Mouse (Mus musculus): Measurements from ENCODE around the gene Acnat2.
"Not testable (repeated sequence)": the region's sequence is repeated elsewhere in the genome, so short reads cannot be mapped to it uniquely, and the experiment has no call there.

- not testable (repeated sequence) for TF ChIP-seq EP300, CTCF (IDR thresholded peaks at IDR 0.05; ENCODE audit: low read depth)
These were observed at the start of gene Acnat2 for GRCm38 (mm10) chr4:49407957-49408356.
